Mouse (Mus musculus) limb, embryonic 14.5 days (tissue): ENCODE measurements around the gene Mroh3. TPM values are rescaled to one million over a fixed set of nuclear protein-coding genes. Genes with fewer than 3 reads are reported as not detected.

Experiments
- ATAC-seq: fragments of 200-750 bp; cut with Nextera tagmentation; 2 replicates; pipeline ENCODE4 v1.8.0; 2017; ENCODE audit warnings: low read depth, moderate number of reproducible peaks, moderate TSS enrichment; ENCODE audit not compliant: low FRiP score
- DNase-seq: peaks from one replicate; pipeline ENCODE4 v3.0.0-alpha.2; 2015; ENCODE audit warnings: low spot score
- H3K27ac ChIP-seq: fragments of 300-500 bp; sonication (generic); replicated peaks from 2 replicates; pipeline ENCODE4 v1.5.1; 2014; ENCODE audit warnings: low read depth, mild to moderate bottlenecking, low read length, moderate library complexity, mixed read lengths
- H3K27me3 ChIP-seq: fragments of 300-500 bp; sonication (generic); 2 replicates; pipeline ENCODE4 v1.6.1; 2014; ENCODE audit warnings: low read length, mixed read lengths; ENCODE audit not compliant: control insufficient read depth, insufficient read depth
- H3K36me3 ChIP-seq: fragments of 300-500 bp; sonication (generic); 2 replicates; pipeline ENCODE4 v1.6.1; 2014; ENCODE audit warnings: mild to moderate bottlenecking, low read length, moderate library complexity, mixed read lengths; ENCODE audit not compliant: control insufficient read depth, insufficient read depth
- H3K4me1 ChIP-seq: fragments of 300-500 bp; sonication (generic); 2 replicates; pipeline ENCODE4 v1.6.1; 2014; ENCODE audit warnings: antibody characterized with exemption, low read length, mixed read lengths; ENCODE audit not compliant: control insufficient read depth, insufficient read depth
- H3K4me2 ChIP-seq: fragments of 300-500 bp; sonication (generic); replicated peaks from 2 replicates; pipeline ENCODE4 v1.6.1; 2014; ENCODE audit warnings: low read depth, mild to moderate bottlenecking, low read length, moderate library complexity; ENCODE audit not compliant: severe bottlenecking
- H3K4me3 ChIP-seq: fragments of 300-500 bp; sonication (generic); replicated peaks from 2 replicates; pipeline ENCODE4 v1.5.1; 2014; ENCODE audit warnings: low read length
- H3K9ac ChIP-seq: fragments of 300-500 bp; sonication (generic); 2 replicates; pipeline ENCODE4 v1.6.1; 2014; ENCODE audit warnings: mild to moderate bottlenecking, low read depth, low read length, moderate library complexity; ENCODE audit not compliant: severe bottlenecking
- H3K9me3 ChIP-seq: fragments of 300-500 bp; sonication (generic); 2 replicates; pipeline ENCODE4 v1.6.1; 2016; ENCODE audit warnings: low read length; ENCODE audit not compliant: control insufficient read depth
- POLR2A ChIP-seq: fragments of 200-500 bp; IDR thresholded peaks from 2 replicates; pipeline ENCODE4 v1.8.0; 2012; ENCODE audit warnings: inconsistent platforms, mild to moderate bottlenecking, moderate library complexity, borderline replicate concordance; ENCODE audit not compliant: insufficient read depth, insufficient read length; ENCODE audit errors: extremely low read depth
- WGBS: fragments of 180-500 bp; shearing (Covaris S2); extraction: QIAGEN DNeasy Blood & Tissue Kit; methylation state at CpG from one replicate; pipeline ENCODE4 v1.1.7; 2014; 5-methylcytosine and 5-hydroxymethylcytosine counted together
- polyA plus RNA-seq, 2 experiments: library from polyadenylated mRNA; depleted of rRNA in 1 of 2; stranded (reverse) in 1 of 2; unstranded in 1 of 2; fragments of >200 nt; fragmentation: Nextera tagmentation in 1 of 2; extraction: Ambion mirVana in 1 of 2; gene quantifications; 2 replicates each; pipeline versions ENCODE4 v1.2.1 to v1.2.3; 2012 to 2014

Mroh3 gene
- polyA plus RNA-seq, 2 experiments: 0.17 to 0.68 TPM

GRCm38 (mm10) chr1:136233892-136234594 is 21.4 kb upstream of the Mroh3 start, which contains the start of gene Inava:
Gene Inava, minus strand, starts transcription at chr1:136234264.
- DNase-seq (peak; percentile 70), ATAC-seq (peak; percentile 82)
- Histone ChIP-seq H3K4me3 (peak within 1 kb of the TSS; percentile 52), H3K4me1 (peaks cover 42% of the 10 kb centered on the region), H3K4me2 (peak within 1 kb of the TSS; percentile 67), H3K9me3 (no peaks in the 10 kb centered on the region), H3K27me3 (no peaks in the 10 kb centered on the region), H3K9ac (peak within 1 kb of the TSS; percentile 68), H3K27ac (peak within 1 kb of the TSS; percentile 48), H3K36me3 (no peaks in the 10 kb centered on the region)
- TF ChIP-seq POLR2A: no peak
- WGBS: 1% methylated on average over 47 of the region's 51 CpGs

GRCm38 (mm10) chr1:136232986-136233790 is 20.6 kb upstream of the Mroh3 start:
- H3K36me3 ChIP-seq: no peaks in the 10 kb centered on the region
- H3K9ac ChIP-seq: peak overlapping the region; percentile 68
- H3K4me2 ChIP-seq: peak overlapping the region; percentile 67
- WGBS: 2% methylated on average over 23 of the region's 23 CpGs
- peaks cover 50% of the 10 kb centered on the region for H3K4me1 ChIP-seq
- DNase-seq: no peak
- H3K4me3 ChIP-seq: peak overlapping the region; percentile 52
- peak overlapping the region; percentile 38 for H3K27ac ChIP-seq
- no peak for TF ChIP-seq POLR2A
- no peak for ATAC-seq
- H3K27me3 ChIP-seq: no peaks in the 10 kb centered on the region
- no peaks in the 10 kb centered on the region for H3K9me3 ChIP-seq

GRCm38 (mm10) chr1:136232285-136232926 is 19.8 kb upstream of the Mroh3 start:
- no peak for TF ChIP-seq POLR2A
- Histone ChIP-seq H3K36me3 (peaks cover 3% of the 10 kb centered on the region; the same call in 1 of the 2 replicates), H3K27me3 (no peaks in the 10 kb centered on the region), H3K9me3 (no peaks in the 10 kb centered on the region), H3K4me3 (peak overlapping the region; percentile 52), H3K4me2 (peak overlapping the region; percentile 67), H3K27ac (no peak overlapping the region), H3K9ac (peak overlapping the region; percentile 68), H3K4me1 (peaks cover 54% of the 10 kb centered on the region)
- under 1% methylated on average over 9 of the region's 9 CpGs for WGBS
- DNase-seq (no peak), ATAC-seq (no peak)

GRCm38 (mm10) chr1:136231596-136231995 is 19.0 kb upstream of the Mroh3 start:
- no peak for ATAC-seq
- WGBS: 2% methylated on average over 6 of the region's 6 CpGs
- DNase-seq: no peak
- Histone ChIP-seq H3K36me3 (peaks cover 11% of the 10 kb centered on the region), H3K4me1 (peaks cover 54% of the 10 kb centered on the region), H3K9ac (peak overlapping the region; percentile 43; the same call in 1 of the 2 replicates), H3K4me3 (peak overlapping the region; percentile 52), H3K27me3 (no peaks in the 10 kb centered on the region), H3K27ac (no peak overlapping the region), H3K4me2 (peak overlapping the region; percentile 67), H3K9me3 (no peaks in the 10 kb centered on the region)
- no peak for TF ChIP-seq POLR2A

- Histone ChIP-seq H3K4me2 (peak overlapping the region; percentile 67), H3K27me3 (no peaks in the 10 kb centered on the region), H3K4me3 (peak overlapping the region; percentile 10; the same call in 1 of the 2 replicates), H3K27ac (peak overlapping the region; percentile 34; the same call in 1 of the 2 replicates), H3K9ac (peak overlapping the region; percentile 6; the same call in 1 of the 2 replicates), H3K4me1 (peaks cover 54% of the 10 kb centered on the region), H3K36me3 (peaks cover 25% of the 10 kb centered on the region), H3K9me3 (no peaks in the 10 kb centered on the region)
- ATAC-seq: no peak
- no peak for TF ChIP-seq POLR2A
- 16% methylated on average over 11 of the region's 11 CpGs for WGBS
- DNase-seq: no peak
These were observed 17.6 kb upstream of the Mroh3 start for GRCm38 (mm10) chr1:136230201-136230600.
